Mouse (Mus musculus) c-Kit-positive CD71-positive TER-119-negative erythroid progenitor cells, embryonic 14.5 days (primary cell): ENCODE results near the gene Adamts17.

Experiments used
- DNase-seq: peaks from one replicate; pipeline ENCODE4 v3.0.0-alpha.2; 2013; ENCODE audit warnings: low read depth

Gene Adamts17

DNA sequence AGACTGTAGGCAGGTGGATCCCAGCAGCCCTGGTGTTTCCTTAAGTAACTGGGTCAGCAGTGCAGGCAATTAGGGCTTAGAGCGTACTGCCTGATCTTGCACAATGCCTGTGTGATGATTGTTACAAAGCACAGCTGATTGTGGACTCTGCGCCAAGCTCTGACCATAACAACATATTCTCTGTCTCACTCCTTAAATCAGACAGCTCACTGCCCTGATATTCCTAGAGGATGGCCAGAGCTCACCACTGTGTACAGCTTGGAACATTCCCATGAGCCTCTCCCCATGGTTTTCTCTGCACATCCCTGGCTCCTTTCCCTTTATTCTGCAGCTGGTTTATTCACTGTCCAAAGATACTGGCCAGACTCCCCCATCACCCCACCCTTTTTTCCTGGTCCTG is 194.8 kb downstream of the Adamts17 start:
- no peak for DNase-seq

GRCm38 (mm10) chr7:67035246-67035645 is 195.7 kb downstream of the Adamts17 start:
- no peak for DNase-seq

- DNase-seq = no peak
Observed at GRCm38 (mm10) chr7:67035661-67036060, 196.1 kb downstream of the Adamts17 start.

DNA sequence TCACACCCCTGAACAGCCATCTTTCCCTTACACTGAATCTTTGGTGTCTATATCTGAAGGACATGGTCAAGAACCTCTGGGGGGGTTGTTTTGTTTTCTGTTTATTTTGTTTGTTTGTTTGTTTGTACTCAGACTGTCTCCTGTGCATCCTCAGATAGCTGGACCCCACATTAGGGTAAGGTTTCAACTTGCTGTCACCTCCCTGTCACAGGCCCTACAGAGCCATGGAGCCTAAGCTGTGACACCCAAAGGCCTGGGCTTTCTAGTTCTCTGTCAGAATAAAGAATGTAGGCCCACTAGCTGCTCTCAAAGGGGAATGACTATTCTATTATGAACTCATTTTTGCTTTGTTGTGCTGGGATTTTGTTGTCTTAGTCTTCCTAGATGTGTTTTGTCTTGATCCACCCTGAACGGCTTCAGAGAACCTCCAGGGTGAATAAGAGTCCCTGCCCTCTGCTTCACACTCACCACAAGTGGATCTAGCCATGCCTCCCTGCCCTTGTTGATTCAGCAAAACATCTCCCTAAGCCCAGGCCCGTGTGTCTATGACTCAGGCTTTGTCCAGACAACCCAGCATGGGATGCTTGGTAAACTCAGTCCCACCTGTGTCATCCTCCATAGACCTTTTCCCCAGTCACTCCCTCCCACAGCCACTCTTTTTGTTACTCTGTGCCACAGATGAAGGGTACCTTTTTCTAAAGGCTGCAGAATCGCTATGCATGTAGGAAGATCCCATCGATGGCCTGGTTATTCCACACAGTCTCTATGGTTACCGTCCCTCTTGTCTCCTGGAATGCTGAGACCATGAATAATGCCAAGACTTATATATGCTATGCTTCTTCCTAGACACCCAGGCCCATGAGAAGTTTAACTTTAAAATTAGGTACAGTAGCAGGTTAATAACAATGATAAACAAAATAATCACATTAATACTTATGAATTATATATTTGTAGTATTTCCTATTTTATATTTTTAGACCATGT is 197.3 kb downstream of the Adamts17 start:
- no peak for DNase-seq

DNA sequence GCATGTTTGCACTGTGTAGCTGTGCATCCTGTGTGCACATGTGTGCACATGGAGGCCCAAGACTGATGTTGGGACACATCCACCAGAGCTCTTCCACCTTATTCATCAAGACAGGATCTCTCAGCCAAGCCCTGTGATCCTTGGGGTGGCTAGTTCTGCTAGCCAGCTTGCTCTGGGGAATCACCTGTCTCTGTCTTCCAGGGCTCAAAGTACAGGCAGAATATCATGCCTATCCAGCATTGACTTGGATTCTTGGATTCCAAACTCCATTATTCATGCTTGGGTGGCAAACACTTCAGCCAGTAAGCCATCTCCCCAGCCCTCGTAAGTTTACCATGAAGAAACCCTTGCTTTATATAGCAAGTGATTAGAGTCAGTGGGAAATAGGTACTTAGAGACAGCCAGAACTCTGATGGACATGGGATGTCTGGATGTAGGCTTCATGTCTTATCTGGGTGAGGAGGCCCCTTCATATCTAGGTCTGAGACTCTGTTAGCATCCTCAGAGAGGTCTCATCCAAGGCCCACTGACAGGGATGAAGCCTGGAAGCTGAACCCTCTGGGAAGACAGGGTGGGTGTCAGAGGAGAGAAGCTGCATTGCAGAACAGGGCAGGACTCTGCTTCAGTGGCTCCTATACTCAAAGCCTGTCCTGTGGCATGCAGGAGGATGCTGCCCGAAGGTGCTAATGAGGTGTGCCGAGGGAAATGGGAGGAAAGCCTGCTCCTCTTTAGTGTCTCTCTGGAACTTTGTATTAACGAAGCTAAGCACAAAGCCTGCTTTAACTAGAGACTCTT is 198.4 kb downstream of the Adamts17 start:
- no peak for DNase-seq

DNA sequence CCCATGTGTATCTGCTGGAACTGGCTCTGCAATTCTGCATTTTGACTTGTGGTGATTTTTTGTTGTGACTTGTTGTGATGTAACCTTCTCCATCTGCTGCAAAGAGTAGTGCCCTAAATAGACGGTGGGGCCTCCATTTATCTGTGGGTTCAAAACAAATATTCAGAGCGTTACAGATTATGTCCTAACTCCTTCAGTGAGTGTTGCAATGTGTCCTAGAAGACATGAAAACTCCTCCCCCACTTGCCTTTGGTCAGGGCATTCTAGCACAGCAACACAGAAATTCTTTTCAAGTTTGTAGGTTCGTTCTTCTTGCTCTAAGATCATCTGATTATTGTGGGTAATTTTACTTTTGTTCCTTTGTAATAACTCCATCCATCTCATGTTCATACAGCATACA is 199.6 kb downstream of the Adamts17 start:
- DNase-seq = no peak

GRCm38 (mm10) chr7:67039861-67040260 is 200.3 kb downstream of the Adamts17 start:
- no peak for DNase-seq

DNA sequence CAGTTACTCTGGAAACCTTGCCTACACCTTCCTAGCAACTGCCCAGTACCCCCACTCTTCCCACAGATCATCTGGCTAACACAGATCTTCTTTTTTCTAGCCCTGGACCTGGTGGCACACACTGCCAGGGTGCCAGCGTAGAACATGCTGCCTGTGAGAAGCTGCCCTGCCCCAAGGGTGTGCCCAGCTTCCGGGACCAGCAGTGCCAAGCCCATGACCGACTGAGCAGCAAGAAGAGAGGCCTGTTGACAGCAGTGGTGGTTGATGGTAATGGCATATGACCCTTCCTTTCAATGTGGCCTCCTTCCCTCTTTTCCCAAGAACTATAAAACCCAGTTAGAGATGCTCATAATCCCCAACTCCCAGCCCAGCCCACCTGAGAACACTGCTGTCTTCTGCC is 202.2 kb downstream of the Adamts17 start:
- DNase-seq = no peak

- no peak for DNase-seq
Observed at GRCm38 (mm10) chr7:67044121-67044817, 204.7 kb downstream of the Adamts17 start.

DNA sequence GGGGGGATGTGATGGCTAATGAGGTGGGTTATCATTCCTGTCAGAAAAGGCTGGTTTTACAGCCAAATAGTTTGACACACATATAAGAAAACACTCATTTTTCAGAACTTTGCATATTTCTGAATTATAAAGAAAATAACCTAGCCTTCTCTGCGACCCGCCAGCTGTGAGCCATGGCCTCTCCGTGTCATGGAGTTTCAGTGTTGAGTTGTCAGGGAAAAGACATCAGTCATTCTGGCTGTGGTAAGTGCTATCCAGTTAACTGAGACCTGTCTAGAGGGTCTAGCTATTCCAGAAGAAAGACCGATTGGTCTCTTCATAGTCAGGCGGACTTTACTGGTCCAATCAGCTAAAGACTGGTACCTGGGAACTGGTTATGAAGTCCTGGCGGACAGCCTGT is 205.7 kb downstream of the Adamts17 start:
- DNase-seq = no peak

DNA sequence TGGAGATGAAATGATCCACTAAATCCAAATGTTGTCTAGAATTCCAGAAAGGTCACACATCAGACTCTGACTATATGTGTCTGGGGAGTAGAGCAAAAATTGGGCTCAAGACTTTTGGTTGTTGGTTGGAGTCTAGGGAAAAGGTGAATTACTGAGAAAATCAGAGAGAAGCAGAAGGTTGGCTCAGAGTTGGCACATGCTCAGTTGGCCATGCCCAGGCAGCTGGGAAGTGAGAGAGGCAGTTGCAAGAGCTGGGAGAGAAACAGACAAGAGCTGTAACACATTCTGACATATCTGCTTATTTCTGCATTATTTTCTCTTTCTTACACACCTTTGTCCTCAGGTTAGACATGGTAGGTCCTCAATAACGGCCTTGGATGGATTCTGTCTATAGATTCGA is 209.7 kb downstream of the Adamts17 start:
- DNase-seq = no peak

- no peak for DNase-seq
Observed at GRCm38 (mm10) chr7:67050424-67050823, 210.9 kb downstream of the Adamts17 start.

- no peak for DNase-seq
Observed at GRCm38 (mm10) chr7:67051089-67051718, 211.7 kb downstream of the Adamts17 start.

GRCm38 (mm10) chr7:67054876-67055275 is 215.3 kb downstream of the Adamts17 start:
- DNase-seq = no peak

- no peak for DNase-seq
Observed at GRCm38 (mm10) chr7:67055510-67055909, 216.0 kb downstream of the Adamts17 start.

- DNase-seq = peak; percentile 19
Observed at GRCm38 (mm10) chr7:67061756-67062155, 222.2 kb downstream of the Adamts17 start.

- DNase-seq = no peak
Observed at GRCm38 (mm10) chr7:67062571-67062970, 223.0 kb downstream of the Adamts17 start.

DNA sequence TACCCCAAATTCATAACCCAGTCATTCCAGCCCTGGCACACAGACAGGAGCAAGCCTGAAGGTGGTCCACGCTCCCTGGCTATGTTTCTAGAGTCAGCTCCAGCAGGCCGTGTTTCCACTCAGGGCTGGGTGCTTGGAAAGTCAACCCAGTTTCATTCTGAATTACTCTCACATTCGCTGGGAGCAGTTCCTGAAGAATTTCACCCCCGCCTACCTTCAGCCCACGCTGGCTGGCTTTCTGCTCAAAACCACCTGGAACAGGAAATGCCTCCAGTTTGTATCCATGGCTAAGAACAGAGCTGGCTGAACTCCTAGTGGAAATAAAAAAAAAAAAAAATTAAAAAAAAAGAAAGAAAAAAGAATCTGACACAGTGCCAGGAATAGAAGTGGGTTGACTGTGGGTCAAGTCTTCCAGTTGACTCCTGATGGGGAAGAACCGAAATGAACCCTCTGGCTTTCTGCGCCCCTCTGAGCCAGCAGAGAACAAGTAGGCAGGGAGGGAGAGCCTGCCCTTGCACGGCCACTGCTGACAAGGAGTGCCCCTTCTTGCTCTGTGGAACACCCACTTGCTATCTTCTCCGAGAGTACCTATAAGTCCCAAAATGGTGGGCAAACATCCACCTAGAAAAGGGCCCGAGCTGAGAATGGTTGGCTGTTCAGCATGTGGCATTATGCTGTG is 225.2 kb downstream of the Adamts17 start:
- no peak for DNase-seq

DNA sequence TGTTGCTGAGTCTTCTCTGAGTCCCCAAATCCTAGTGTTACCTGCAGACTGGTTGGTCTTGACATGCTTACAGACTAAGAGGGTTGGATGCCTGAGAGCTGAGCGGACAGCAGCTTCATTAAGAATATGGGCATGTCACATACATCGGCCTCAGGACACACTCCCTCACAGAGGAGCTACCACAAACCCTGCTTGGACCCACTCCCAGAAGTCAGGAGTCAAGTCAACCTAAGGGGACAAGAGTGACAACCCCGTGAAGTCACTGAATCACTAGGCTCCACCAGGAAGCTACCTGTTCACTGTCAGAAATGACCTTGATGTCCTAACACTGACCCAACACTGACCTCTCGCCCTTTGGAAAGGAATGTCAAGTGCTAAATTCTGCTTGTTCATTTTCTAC is 226.1 kb downstream of the Adamts17 start:
- no peak for DNase-seq

- DNase-seq = no peak
Observed at GRCm38 (mm10) chr7:67072015-67072685, 232.6 kb downstream of the Adamts17 start.

DNA sequence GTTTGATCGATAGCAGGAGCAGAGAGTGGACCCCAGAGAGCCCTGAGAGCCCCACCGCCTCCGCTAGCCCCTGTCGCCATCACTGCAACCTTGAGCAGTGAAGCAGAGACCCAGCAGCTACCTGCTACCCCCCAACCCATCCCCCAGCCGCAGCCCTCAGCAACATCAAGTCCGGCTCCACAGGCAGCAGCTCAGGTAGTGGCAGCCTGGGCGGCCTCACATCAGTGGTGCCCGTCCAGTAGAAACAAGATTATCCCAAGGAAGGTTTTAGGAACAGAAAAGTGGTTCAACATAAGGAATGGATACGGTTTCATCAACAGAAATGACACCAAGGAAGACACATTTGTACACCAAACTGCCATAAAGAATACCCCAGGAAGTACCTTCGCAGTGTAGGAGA is 243.2 kb downstream of the Adamts17 start:
- no peak for DNase-seq
